Mouse (Mus musculus): ENCODE measurements at regions not wholly inside any gene's neighbourhood (a gene's known extent, or its start where the extent isn't known, plus 50 kb on each side); places are given as distances from the start of the nearest gene placed in this dataset.

- TF ChIP-seq CTCF (IDR thresholded peaks at IDR 0.05; ENCODE audit: extremely low read depth, insufficient read depth, low read length) (no peak), POLR2A (IDR thresholded peaks at IDR 0.05; ENCODE audit: extremely low read depth, insufficient read depth, low read length) (no peak)
Observed at GRCm38 (mm10) chr15:24840271-24840670, 573.3 kb downstream of the Basp1 start.
